Mouse (Mus musculus): ENCODE measurements at regions not wholly inside any gene's neighbourhood (a gene's known extent, or its start where the extent isn't known, plus 50 kb on each side); places are given as distances from the start of the nearest gene placed in this dataset.

DNA sequence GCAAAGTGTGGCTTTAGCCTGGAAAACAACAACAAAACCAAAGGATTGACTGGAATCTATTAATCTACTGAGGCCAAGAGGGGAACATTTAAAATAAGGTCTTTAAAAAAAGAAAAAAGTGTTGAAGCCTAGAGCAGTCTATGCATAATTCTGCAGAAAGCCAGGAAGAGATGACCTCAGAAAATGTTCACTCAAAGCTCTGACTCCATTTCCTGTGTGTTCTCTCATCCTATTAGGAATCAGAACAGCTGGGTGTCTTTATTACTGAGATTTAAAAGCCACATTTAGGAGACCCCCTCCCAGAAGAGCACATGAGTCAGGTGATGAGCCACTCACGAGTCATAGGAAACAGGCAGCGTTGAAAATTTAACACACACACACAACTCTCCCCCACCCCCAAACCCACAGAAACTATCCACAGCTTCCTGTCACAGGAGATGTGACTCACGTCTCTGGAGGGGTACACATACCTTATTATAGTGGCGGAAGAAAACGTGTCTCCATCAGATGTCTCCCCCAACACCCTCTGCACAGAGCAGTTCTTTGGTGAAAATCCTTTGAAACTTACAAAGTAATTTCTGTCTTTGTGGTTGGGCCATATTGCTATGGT lies 140.2 kb upstream of the Hmga2 start:
- peak; percentile 93 for DNase-seq (ENCODE audit: low read depth, low spot score)

DNA sequence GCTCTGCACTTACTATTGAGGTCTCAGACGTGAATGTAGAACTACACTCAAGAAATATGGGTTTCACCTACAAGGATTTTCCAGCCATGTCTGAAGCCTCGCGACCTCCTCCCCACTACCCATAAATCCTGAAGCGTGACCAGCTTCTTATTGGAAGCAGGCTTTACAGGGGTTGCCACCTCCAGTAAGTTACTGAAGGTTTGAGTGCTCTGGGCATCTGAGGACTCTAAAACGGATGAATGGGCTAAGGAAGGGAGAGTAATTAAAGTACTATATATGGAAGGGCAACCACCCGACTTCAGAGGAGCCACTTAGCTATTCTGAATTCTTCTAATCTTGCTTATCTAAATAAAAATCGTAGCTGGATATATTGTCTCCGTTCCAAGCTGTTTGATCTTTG lies 136.1 kb upstream of the Hmga2 start:
- no peak for DNase-seq (ENCODE audit: low read depth, low spot score)

DNA sequence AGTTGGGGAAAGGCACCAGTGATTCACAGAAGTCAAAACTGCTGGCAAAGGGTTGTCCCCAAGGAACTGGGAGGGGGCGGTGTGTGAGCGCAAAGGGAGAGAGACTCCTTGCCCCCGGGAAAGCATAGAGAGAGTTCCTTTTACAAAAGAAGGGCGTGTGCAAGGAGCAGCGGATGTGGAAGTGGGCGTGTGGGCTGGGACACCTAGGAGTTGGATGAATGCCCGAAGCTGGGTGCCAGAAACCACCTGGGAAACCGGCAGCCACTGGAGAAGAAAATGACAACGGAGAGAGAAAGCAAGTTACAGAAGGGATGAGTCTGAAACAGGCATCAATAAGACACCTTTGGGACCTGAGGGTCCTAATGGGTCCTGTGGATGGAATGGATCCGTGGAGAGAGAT lies 133.8 kb upstream of the Hmga2 start:
- DNase-seq (ENCODE audit: low read depth, low spot score), result peak; percentile 32

DNA sequence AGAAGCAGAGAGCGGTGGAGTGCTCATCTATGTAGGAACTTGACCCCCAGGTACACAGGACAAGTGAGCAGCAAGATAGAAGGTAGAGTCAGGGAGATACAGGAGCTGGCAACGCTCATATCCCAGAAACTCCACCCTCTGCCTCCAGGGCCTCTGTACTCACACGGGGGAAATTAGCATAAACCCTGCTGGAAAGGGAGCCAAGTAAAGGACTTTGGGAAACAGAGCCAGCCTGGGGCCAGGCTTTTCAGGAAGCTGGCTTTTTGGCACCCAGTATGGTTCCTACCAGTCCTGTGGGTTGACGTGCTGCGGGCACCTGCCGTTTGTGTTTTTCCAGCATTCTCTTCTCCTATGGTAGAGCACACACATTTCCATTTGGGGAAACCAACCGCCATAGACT lies 128.2 kb upstream of the Hmga2 start:
- DNase-seq (ENCODE audit: low read depth, low spot score), result no peak

DNA sequence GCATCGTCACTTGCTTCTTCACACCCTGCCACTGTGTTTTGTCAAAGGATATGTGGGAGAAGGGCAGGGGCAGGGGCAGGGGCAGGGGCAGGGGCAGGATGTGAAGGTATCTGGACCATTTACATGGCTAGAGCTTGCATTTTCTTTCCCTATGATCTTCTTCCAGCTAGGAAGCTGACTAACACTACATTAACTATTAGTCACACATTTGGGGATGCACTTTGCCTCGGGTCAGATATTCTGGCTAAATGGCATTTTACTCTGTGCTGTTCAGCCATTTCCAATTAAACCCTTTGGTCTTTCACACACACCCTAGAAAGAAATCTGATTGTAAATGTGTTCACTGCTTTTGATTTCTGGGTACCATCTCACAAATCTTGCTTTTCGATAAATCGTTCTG lies 126.9 kb upstream of the Hmga2 start:
- DNase-seq (ENCODE audit: low read depth, low spot score), result peak; percentile 64

DNA sequence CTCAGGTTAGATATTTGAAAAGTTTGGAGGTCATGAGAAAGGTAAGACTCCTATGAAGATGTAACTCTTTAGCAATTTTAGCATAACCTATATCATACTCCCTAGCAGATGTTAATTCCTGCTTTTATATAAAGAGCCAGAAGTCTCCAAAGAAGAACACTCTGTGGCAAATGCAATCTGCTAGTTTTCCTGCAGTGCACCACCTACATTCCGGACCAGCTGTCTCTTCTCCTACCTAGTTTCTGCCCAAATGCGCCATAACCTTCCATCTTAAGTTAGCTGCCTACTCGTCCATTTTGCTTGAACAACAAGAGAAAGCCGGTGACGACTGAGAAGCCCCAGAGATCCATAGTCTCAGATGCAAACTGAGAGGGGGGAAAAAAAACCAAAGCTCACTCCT lies 124.5 kb upstream of the Hmga2 start:
- DNase-seq (ENCODE audit: low read depth, low spot score), result no peak

DNA sequence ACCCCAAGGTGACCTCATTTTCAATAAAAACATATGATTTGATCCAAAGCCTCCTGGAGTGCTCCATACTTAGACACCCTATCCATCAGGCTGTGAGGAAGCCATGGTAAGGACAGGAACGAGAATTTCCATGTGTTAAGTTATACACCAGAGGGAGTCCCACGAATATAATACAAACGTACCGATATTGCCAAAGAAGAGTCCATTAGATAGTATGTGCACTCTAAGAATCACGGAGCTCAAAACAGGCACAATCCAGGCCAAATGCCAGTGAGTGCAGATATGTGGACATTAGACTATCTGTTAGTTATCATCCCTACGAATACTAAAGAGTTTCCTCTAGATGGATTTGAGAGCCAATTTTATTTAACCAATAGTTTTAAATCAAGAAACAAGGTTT lies 123.3 kb upstream of the Hmga2 start:
- DNase-seq (ENCODE audit: low read depth, low spot score), result no peak

DNA sequence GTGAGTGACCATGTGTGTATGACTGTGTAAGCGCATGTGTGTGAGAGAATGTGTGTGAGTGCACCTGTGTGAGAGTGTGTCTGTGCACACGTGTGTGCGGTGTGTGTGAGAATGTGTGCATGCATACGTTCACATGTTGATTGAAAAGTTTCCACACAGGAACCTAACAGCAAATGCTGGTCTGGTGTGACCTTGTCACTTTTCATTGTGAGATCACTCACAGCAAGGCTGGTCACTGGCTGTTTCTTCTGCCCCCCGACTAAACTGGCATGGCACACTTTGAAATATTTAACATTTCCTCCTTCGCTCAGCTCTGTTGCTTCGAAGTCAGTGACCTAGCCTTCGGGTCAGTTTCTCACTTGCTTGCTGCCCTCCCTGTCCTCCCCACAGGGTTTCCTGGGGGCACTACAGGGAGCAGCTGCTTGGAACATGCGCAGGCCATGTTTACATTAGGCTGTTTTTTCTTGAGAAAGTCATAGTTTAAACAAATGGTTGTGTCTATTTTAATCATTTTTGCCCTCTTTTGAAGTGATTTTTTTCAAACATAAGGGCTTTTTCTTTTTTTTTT lies 121.1 kb upstream of the Hmga2 start:
- no peak for DNase-seq (ENCODE audit: low read depth, low spot score)

DNA sequence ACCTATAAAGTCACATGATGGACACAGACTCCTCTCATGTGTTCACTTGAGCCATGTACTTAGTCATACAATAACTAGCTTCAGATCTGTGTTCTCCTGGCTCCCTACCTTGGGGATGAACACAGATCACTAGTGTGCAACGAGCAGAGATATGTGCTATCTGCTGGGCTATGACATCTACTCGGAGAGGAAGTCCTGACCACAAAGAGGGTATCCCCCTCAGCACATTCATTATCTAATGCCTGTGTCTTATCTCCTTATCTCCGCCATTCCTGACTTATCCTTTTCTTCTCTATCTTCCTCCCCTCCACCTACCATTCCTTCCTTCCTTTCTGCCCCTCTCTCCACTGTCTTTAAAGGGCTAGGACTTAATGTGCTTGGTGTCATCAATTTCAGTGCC lies 118.9 kb upstream of the Hmga2 start:
- DNase-seq (ENCODE audit: low read depth, low spot score), result no peak

DNA sequence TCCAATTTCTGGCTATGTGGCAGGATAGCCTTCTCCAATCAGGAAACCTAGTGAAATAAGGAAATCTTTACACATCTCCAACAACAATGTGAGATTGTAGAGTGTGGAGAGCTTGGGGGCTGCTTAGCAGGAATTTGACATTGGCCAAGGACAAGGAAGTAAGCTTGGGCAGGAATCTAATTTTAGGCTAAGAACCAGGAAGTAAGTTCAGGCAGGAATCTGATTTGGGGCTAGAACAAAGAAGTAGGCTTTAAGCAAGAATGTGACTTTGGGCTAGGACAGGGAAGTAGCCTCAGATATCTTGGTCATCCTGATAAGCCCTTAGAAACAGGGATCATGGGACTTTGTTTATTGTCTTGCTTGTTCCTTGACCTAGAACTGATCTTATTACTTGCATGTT lies 117.6 kb upstream of the Hmga2 start:
- no peak for DNase-seq (ENCODE audit: low read depth, low spot score)

DNA sequence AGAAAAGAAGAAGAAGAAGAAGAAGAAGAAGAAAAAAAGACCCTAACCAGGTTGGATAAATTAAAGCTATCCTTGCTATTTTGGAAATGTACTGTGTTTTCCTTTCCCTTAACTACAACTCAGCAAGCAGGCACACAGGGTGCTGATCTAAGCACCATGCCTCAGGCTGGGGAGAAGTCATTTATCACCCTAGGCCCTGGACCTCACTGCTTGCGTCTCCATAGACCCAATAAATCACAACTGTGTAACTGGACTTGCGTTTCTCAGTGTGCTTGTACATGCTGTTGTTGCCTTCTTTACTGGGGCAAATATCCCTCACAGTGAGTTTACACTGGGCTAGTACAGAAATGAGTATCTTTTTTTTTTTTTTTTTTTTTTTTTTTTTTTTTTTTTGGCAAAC lies 113.4 kb upstream of the Hmga2 start:
- no peak for DNase-seq (ENCODE audit: low read depth, low spot score)

DNA sequence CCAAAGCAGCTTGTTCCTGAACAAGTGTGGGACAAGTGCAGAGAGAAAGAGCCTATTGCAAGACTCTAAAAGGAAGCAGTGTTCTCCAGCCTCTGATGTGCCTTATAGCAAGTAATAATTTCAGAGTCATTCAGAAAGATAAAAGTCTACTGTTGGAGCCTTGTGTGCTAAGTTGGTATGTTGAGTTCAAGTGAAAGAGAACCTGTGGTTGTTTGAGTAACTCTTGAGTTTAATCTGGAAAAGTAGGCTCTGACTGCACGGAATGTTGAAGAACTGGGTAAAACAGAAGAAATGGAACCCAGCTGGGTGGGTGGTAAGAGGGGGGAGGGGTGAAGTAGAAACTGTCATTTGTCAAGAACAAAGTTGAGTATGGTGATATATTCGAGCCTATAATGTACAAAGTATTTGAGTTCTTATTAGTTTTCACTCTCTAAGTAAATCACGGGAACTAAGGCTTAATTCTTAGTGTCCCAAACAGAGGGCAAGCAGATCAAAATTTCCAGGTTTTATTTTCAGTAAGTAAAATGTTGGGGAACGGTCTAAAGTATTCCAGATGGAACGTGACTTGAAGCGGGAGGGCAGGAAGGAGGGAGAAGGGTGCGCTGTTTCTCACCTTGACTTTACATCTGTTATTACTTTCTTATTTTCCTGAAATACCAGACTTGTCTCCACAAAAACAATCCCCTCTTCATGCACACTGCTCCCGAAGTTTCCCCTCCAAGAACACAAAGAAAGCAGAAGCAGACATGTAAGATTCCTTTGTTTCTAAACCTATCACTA lies 111.8 kb upstream of the Hmga2 start:
- no peak for DNase-seq (ENCODE audit: low read depth, low spot score)

DNA sequence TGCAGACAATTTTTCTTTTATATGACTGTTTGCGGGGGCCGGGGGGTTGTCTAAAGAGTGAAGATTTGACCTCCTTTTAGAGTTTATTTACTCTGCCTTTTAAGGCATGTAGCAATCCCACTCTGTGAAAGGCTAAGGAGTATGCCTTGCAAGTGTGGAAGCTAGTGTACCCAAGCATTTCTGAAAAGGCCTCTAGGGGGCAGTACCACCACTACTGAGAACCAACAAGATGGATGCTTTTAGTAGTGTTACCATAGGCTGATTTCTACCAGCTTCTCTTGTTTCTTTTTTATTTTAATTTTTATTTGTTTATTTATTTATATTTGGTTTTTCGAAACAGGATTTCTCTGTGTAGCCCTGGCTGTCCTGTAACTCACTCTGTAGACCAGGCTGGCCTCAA lies 110.9 kb upstream of the Hmga2 start:
- DNase-seq (ENCODE audit: low read depth, low spot score), result peak; percentile 74

DNA sequence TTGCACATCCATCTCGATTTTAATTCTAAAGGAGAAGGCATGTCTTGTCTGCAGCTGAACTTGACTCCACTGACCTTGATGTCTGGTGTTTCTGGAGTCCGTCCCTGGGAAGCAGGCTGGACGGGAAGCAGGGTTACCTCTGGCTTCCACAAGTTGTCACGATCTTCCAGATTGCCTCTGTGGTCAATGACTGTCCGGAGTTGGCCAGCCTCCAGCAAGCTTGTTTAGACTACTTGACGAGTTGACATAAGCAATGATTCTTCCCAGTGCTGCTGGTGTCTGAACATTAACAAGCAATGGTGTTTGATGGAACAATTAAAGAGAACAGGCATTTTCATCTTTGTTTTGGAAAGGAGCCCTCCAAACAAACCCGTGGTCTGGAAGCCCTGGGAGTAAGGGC lies 106.2 kb upstream of the Hmga2 start:
- peak; percentile 93 for DNase-seq (ENCODE audit: low read depth, low spot score)

DNA sequence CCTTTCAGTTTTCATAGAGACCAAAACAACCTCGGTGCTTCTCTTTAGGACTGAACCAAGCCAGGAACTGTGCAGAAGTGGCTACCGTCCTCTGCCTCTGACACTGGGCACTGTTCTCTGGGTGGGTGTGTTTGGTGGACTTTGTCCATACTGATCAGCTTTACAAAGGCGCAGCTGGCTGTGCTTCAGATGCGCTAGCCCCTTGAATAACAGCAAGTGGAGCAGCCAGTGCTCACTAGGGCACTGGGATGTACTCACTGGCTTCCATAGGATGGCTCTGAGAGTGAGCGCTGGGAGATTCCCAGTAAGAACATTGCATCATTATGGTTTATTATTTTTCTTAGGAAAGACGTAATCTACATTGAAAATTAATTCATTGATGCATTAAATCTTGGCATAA lies 105.3 kb upstream of the Hmga2 start:
- no peak for DNase-seq (ENCODE audit: low read depth, low spot score)

DNA sequence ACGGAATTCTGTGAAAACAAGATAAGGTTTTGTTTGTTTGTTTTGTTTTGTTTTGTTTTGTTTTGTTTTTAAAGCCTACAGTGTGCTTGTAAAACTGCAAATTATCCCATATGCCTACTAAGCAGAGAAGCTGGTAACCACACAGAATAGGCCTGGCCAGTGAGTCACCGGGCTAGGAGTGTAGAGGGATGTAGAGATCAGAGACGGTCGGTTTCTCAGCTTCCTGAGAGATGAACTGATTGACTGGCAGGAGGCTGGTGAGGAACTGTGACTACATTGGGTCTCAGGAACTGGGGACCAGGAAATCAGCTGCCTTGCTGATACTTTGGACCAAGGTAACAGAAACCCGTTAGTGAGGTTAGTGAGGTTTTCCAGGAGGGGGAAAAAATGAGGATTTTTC lies 100.6 kb upstream of the Hmga2 start:
- DNase-seq (ENCODE audit: low read depth, low spot score), result peak; percentile 77

DNA sequence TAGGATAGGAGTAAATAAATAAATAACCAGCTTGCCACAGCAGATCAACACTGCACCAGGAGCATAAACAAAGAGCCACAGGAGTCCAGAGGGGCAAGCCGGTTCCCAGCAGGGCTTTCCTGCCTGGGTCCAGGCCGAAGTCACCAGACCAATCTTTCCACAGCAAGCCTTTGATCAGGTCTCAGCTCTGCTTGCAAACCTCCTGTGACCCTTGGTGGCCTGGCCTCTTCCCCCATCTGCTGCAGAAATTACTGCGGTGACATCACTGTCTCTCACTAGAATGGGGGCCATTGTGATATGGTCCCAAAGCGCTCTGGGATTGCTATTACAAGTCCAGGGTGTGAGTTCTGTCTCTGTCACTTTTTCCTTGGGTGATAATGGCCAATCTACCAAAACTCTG lies 99.9 kb upstream of the Hmga2 start:
- DNase-seq (ENCODE audit: low read depth, low spot score), result no peak

DNA sequence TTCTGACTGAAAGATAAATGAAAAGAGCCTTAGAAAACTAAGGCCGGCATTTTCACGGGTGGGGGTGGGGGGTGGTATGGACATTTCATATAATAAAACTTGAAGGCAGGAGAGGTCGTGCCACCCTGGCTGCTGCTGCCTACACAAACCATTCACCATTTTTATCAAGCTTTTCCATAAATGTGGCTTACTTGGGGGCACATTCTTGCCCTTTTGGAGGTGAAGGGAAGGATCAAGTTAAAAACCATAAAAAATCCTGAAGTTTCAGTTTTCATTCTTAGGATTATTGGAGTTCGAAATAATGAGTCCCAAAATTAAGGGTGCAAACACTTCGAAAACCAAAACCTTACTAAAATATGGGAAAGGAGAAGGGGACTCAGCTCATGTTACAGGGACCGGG lies 95.1 kb upstream of the Hmga2 start:
- DNase-seq (ENCODE audit: low read depth, low spot score), result no peak

DNA sequence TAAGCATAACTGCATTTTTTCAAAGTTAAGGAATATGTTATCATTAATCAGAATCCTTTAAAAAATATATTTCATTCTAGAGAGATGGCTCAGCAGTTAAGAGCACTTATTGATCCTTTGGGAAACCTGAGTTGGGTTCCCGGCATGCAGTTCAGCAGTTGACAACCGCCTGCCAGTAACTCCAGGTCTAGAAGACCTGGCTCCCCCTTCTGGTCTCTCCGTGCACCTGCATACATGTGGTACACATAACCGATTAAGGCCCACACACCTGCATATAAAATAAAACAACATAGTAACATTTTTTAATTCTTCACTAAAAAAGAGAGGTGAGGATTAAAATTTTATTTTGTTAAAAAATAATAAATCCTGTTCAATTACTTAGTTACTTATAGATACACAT lies 89.7 kb upstream of the Hmga2 start:
- DNase-seq (ENCODE audit: low read depth, low spot score), result no peak

DNA sequence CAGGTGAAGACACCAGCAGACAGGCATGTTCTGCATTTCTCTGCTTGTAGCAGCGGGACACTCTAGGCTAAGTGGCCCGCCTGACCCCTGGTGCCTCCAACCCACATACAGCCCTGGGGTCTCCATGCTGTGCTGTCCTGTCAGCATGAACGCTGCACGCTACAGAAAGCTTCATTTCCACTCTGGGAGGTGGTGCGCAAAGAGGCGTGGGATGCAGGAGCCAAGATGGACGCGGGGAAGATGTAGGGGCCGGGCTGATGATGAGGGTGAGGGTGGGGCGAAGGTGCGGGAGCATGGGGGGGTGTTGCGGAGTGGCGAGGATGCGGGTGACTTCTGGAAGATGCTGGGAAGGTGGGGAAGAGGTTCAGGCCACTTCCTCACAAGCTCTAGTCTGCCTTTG lies 88.6 kb upstream of the Hmga2 start:
- DNase-seq (ENCODE audit: low read depth, low spot score), result no peak

DNA sequence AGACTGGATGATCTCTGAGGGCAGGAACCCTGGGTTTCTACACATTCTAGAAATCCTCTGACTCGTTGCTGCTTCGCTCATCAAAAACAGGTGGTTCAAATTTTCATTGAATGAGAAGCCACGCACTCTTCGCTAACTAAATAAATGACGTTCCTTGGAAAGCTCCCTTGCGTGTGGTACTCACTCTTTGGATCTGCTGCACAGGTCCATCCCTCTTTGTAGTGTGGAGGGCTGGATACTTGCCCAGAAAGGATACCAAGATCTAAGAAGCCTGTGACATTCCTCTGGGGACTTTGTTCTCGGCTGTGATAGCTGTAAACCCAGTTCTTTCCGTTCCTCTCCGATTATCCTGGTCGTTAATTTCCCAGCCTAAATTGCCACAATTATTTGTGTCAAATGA lies 87.7 kb upstream of the Hmga2 start:
- DNase-seq (ENCODE audit: low read depth, low spot score), result peak; percentile 36

DNA sequence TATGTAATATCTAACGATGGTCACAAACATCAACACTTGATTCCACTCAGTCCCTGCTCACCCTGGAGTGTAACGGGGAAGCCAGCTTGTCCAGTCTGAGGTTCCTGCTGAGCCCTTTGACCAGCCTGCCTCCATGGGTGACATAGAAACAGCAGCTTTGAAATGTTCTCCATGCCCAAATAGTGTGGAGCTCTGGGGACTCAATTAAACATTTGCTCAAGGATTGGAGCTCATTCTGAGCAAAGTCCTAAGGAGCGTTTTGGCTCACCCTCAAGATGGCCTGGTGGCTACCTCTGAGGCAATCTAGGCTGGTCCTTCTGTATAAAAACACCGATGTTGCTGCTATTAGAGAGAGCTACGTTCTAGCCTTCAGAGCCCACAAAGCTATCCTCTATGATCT lies 85.6 kb upstream of the Hmga2 start:
- DNase-seq (ENCODE audit: low read depth, low spot score), result no peak

DNA sequence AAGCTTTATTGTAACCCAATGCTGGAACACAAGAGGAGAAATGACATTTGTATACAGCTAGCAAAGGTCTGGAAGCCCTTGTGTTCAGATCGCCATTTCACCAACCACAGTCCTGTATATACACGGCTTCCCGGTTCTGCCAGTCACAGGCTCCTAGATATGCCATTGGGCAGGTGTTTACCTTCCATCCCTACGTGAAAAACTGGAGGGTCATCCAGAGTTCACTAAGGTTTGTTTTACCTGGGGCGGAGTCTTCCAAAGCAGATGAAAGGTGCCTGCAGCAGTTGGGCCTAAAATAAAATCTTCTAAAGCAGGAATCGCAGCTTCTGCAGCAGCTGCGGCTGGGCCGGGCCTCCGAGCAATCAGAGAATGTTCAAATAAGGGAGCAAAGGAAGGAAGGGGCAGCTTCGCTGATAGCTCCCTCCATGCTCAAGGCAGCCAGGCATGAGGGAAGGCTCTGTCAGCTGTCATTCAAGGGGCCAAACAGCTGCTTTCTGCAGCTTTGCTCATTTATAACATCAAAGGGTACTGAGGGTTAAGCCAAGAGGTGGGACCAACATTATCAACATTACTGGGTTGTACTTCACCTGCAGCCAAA lies 81.7 kb upstream of the Hmga2 start:
- no peak for DNase-seq (ENCODE audit: low read depth, low spot score)

Measured in 3T3-L1 (cell line).